Mouse (Mus musculus): ENCODE data around the gene Nolc1. TPM values are rescaled to one million over a fixed set of nuclear protein-coding genes. Genes with fewer than 3 reads are reported as not detected.
A peak's percentile ranks its signal among the peaks of the same experiment; 100 is the strongest.

Gene Nolc1
- polyA plus RNA-seq, 1 experiment from 2014 or later, result 102 TPM

- Histone ChIP-seq H3K27ac (peak overlapping the region; percentile 97), H3K36me3 (peaks cover 43% of the 10 kb centered on the region), H3K4me1 (peaks cover 41% of the 10 kb centered on the region), H3K9ac (peak overlapping the region; percentile 94), H3K4me2 (replicated peaks) (peak overlapping the region; percentile 100), H3K9me3 (no peaks in the 10 kb centered on the region), H3K27me3 (no peaks in the 10 kb centered on the region), H3K4me3 (peak overlapping the region; percentile 97)
- 29% methylated on average over 6 of the region's 6 CpGs for WGBS
- no peak for ATAC-seq (ENCODE audit: insufficient number of reproducible peaks, insufficient read depth, low FRiP score, low TSS enrichment)
Measured at GRCm38 (mm10) chr19:46037243-46037924, 38.3 kb upstream of the Nolc1 start.

GRCm38 (mm10) chr19:46037925-46038850 is 37.5 kb upstream of the Nolc1 start:
- H3K4me3 ChIP-seq, result peak overlapping the region; percentile 97
- WGBS, result 14% methylated on average over 13 of the region's 13 CpGs
- peak overlapping the region; percentile 97 for H3K27ac ChIP-seq
- no peak for ATAC-seq (ENCODE audit: insufficient number of reproducible peaks, insufficient read depth, low FRiP score, low TSS enrichment)
- H3K4me1 ChIP-seq, result peaks cover 49% of the 10 kb centered on the region
- no peaks in the 10 kb centered on the region for H3K27me3 ChIP-seq
- peaks cover 35% of the 10 kb centered on the region for H3K36me3 ChIP-seq
- no peaks in the 10 kb centered on the region for H3K9me3 ChIP-seq
- peak overlapping the region; percentile 94 for H3K9ac ChIP-seq
- peak overlapping the region; percentile 100 for H3K4me2 ChIP-seq (replicated peaks)

GRCm38 (mm10) chr19:46038851-46039260 is 36.8 kb upstream of the Nolc1 start:
- Histone ChIP-seq H3K27me3 (no peaks in the 10 kb centered on the region), H3K36me3 (peaks cover 28% of the 10 kb centered on the region), H3K4me2 (replicated peaks) (peak overlapping the region; percentile 100), H3K4me1 (peaks cover 56% of the 10 kb centered on the region), H3K9ac (peak overlapping the region; percentile 94), H3K4me3 (peak overlapping the region; percentile 97), H3K9me3 (no peaks in the 10 kb centered on the region), H3K27ac (peak overlapping the region; percentile 97)
- 1% methylated on average over 17 of the region's 17 CpGs for WGBS
- ATAC-seq (ENCODE audit: insufficient number of reproducible peaks, insufficient read depth, low FRiP score, low TSS enrichment), result no peak

- peak overlapping the region; percentile 97 for H3K4me3 ChIP-seq
- H3K27ac ChIP-seq, result peak overlapping the region; percentile 97
- peak overlapping the region; percentile 94 for H3K9ac ChIP-seq
- peak overlapping the region; percentile 100 for H3K4me2 ChIP-seq (replicated peaks)
- 2% methylated on average over 26 of the region's 30 CpGs for WGBS
- no peaks in the 10 kb centered on the region for H3K27me3 ChIP-seq
- no peaks in the 10 kb centered on the region for H3K9me3 ChIP-seq
- ATAC-seq (ENCODE audit: insufficient number of reproducible peaks, insufficient read depth, low FRiP score, low TSS enrichment), result peak; percentile 76
- peaks cover 59% of the 10 kb centered on the region for H3K4me1 ChIP-seq
- peaks cover 22% of the 10 kb centered on the region for H3K36me3 ChIP-seq
Measured at GRCm38 (mm10) chr19:46039478-46039877, 36.2 kb upstream of the Nolc1 start.

- Histone ChIP-seq H3K27me3 (no peaks in the 10 kb centered on the region), H3K4me1 (peaks cover 59% of the 10 kb centered on the region), H3K36me3 (peaks cover 14% of the 10 kb centered on the region), H3K4me2 (replicated peaks) (peak overlapping the region; percentile 100), H3K9ac (peak overlapping the region; percentile 94), H3K9me3 (no peaks in the 10 kb centered on the region), H3K27ac (peak overlapping the region; percentile 97), H3K4me3 (peak overlapping the region; percentile 97)
- WGBS, result 39% methylated on average over 14 of the region's 14 CpGs
- ATAC-seq (ENCODE audit: insufficient number of reproducible peaks, insufficient read depth, low FRiP score, low TSS enrichment), result no peak
Measured at GRCm38 (mm10) chr19:46040149-46040902, 35.3 kb upstream of the Nolc1 start.

- Histone ChIP-seq H3K4me1 (peaks cover 67% of the 10 kb centered on the region), H3K9ac (peak overlapping the region; percentile 62), H3K36me3 (peaks cover 3% of the 10 kb centered on the region), H3K4me3 (peak overlapping the region; percentile 94), H3K27me3 (no peaks in the 10 kb centered on the region), H3K27ac (peak overlapping the region; percentile 99), H3K4me2 (replicated peaks) (peak overlapping the region; percentile 86), H3K9me3 (no peaks in the 10 kb centered on the region)
- 11% methylated on average over 7 of the region's 7 CpGs for WGBS
- ATAC-seq (ENCODE audit: insufficient number of reproducible peaks, insufficient read depth, low FRiP score, low TSS enrichment), result 0 out of 2 replicates have a peak, but pooled peaks have one; percentile 0
Measured at GRCm38 (mm10) chr19:46041299-46041932, 34.2 kb upstream of the Nolc1 start.

- no peaks in the 10 kb centered on the region for H3K9me3 ChIP-seq
- peak overlapping the region; percentile 86 for H3K4me2 ChIP-seq (replicated peaks)
- peak overlapping the region; percentile 99 for H3K27ac ChIP-seq
- H3K4me1 ChIP-seq, result peaks cover 67% of the 10 kb centered on the region
- ATAC-seq (ENCODE audit: insufficient number of reproducible peaks, insufficient read depth, low FRiP score, low TSS enrichment), result peak; percentile 76
- H3K36me3 ChIP-seq, result no peaks in the 10 kb centered on the region
- H3K4me3 ChIP-seq, result peak overlapping the region; percentile 94
- no peaks in the 10 kb centered on the region for H3K27me3 ChIP-seq
- H3K9ac ChIP-seq, result peak overlapping the region; percentile 62
- WGBS, result 0% methylated on average over 13 of the region's 14 CpGs
Measured at GRCm38 (mm10) chr19:46041933-46042475, 33.7 kb upstream of the Nolc1 start.

GRCm38 (mm10) chr19:46042476-46043011 is 33.1 kb upstream of the Nolc1 start:
- peak; percentile 32; the same call in 1 of the 2 replicates for ATAC-seq (ENCODE audit: insufficient number of reproducible peaks, insufficient read depth, low FRiP score, low TSS enrichment)
- peak overlapping the region; percentile 62 for H3K9ac ChIP-seq

GRCm38 (mm10) chr19:46043380-46043779 is 32.3 kb upstream of the Nolc1 start:
- H3K4me2 ChIP-seq (replicated peaks), result peak overlapping the region; percentile 86
- peak overlapping the region; percentile 99 for H3K27ac ChIP-seq
- H3K4me3 ChIP-seq, result peak overlapping the region; percentile 94
- H3K9ac ChIP-seq, result peak overlapping the region; percentile 99; the same call in 1 of the 2 replicates
- no peak for ATAC-seq (ENCODE audit: insufficient number of reproducible peaks, insufficient read depth, low FRiP score, low TSS enrichment)
- 64% methylated on average over 7 of the region's 7 CpGs for WGBS
- H3K9me3 ChIP-seq, result no peaks in the 10 kb centered on the region
- no peaks in the 10 kb centered on the region for H3K27me3 ChIP-seq
- peaks cover 56% of the 10 kb centered on the region for H3K4me1 ChIP-seq
- H3K36me3 ChIP-seq, result no peaks in the 10 kb centered on the region

More at GRCm38 (mm10) chr19:46042476-46043011, 33.1 kb upstream of the Nolc1 start:
- H3K27ac ChIP-seq, result peak overlapping the region; percentile 99
- 3% methylated on average over 6 of the region's 6 CpGs for WGBS
- no peaks in the 10 kb centered on the region for H3K36me3 ChIP-seq
- H3K9me3 ChIP-seq, result no peaks in the 10 kb centered on the region
- H3K4me3 ChIP-seq, result peak overlapping the region; percentile 94
- H3K4me2 ChIP-seq (replicated peaks), result peak overlapping the region; percentile 86
- H3K4me1 ChIP-seq, result peaks cover 62% of the 10 kb centered on the region
- H3K27me3 ChIP-seq, result no peaks in the 10 kb centered on the region

GRCm38 (mm10) chr19:46044271-46044992 is 31.2 kb upstream of the Nolc1 start, which contains the start of gene Pprc1:
TSS of gene Pprc1 (plus strand) at chr19:46044886.
- Histone ChIP-seq H3K4me2 (replicated peaks) (peak within 1 kb of the TSS; percentile 86), H3K27me3 (no peaks in the 10 kb centered on the region), H3K27ac (peak within 1 kb of the TSS; percentile 99), H3K9me3 (no peaks in the 10 kb centered on the region), H3K36me3 (no peaks in the 10 kb centered on the region), H3K4me3 (peak within 1 kb of the TSS; percentile 94), H3K4me1 (peaks cover 56% of the 10 kb centered on the region), H3K9ac (peak within 1 kb of the TSS; percentile 99)
- ATAC-seq (ENCODE audit: insufficient number of reproducible peaks, insufficient read depth, low FRiP score, low TSS enrichment), result no peak
- 1% methylated on average over 34 of the region's 34 CpGs for WGBS
